Mouse (Mus musculus) heart, adult 9 months (tissue): Measurements from ENCODE around the gene Bsx.
A peak's percentile ranks its signal among the peaks of the same experiment; 100 is the strongest.

ENCODE experiments used
- DNase-seq, 2 experiments: peaks; one replicate each; pipeline ENCODE4 v3.0.0; 2022; ENCODE audit warnings: low spot score in 2 of 2

Bsx gene

DNA sequence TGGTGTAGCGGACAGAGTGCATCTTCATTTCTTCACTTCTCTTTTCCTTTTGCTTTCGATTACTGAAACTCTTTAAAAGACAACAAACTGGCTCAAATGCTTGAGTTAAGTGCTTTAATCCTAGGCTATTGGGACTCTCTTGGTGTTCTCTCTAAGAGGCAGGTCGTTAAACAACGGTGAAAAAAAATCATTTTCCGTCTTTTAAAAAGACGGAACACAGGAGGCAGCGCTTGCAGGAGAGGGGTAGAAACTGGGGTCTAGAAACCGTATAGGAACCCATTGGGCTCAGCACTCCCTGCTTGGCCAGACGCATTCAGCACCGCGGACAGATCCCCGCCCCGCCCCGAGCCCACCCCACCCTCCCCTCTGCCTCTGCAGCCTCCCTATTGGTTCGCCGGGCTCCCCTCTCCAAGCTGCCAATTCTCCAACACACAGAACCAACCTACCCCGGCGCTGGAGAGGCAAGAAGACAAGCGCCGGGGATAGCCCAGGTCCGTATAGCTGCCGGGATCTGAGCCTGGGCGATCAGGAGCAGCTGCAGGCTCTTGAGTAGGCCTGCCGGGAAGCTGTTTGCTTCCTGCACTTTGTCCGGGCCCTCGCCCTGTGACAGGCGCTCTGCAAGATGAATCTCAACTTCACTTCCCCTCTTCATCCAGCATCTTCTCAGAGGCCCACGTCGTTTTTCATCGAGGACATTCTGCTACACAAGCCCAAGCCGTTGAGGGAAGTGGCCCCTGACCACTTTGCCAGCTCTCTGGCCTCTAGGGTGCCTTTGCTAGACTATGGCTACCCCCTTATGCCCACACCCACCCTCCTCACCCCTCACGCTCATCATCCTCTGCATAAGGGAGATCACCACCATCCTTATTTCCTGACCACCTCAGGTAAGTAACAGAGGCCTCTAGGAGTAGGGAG, at the start of gene Bsx:
Bsx (plus strand) TSS at position 572 of the 915 bp plus-strand sequence.
- DNase-seq: no peak

DNA sequence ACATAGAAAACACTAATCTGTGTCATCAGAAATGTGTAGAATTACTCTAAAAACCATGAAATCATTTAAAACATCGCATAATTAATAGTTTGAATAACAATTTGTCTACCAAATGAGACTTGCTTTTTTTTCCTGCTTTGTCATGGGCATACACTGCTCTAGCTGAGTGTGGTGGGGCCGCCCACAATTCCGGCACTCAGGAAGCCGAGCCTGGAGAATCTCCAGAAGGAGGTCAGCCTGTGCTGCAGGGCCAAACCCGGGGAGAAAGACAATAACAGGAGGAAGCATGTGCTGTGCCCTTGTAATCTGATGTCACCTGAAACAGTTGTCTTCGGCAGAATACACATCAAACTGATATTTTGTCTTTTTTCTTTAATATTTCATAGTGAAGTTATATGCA, 48.3 kb upstream of the Bsx start:
- DNase-seq: no peak

DNA sequence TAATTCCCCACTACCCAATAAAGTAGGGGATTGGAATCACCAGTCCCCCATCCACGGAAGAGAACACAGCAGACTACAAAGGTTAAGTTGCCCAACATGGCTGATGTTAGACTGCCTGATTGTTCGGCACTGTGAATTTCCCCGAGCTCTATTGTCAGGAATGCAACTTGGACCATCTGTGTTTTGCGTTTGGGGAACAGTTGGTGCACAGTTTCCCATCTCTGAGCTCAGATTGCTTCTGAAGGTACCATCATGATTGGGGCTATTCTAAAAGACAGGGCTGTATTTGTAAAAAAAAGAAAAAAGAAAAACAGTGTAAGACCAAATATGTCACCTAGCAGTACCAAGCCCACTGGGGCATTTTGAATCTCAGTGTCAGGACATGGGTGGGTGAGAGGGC, 46.6 kb upstream of the Bsx start:
- DNase-seq: no peak

DNA sequence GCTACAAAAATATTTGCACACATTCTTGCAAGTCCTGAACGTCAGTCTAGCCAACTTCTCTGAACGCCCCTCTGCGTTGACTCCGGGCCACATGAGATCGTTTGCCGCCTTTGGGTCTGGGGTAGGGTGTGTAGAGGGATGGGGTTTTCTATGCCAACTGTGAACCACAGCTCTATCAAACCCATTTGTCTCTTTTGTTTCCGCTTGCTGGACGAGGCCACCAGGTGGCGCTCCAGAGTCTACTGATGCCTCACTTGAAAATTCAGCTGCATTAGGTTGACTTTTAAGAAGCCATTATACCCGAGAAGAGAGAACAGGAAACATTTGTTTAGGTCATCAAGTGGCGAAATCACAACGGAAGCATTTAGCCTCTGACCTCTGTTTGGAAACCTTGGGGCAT, 39.4 kb upstream of the Bsx start:
- DNase-seq: peak; percentile 21 to 55

DNA sequence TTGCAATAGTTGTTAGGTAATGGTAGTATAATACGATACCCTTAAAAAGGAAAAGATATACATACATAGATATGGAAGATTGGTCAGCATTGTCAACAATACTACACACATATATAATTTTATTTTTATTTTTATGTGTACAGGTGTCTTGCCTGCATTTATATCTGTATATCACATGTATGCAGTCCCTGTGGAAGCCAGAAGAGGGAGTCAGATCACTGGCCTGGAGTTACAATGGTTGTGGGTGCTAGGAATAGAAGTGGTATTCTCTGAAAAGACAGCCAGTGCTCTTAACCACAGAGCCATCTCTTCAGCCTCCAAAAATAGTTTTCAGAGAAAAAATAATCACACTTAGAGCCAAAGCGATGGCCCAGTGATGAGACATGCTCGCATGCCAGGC, 37.2 kb upstream of the Bsx start:
- DNase-seq: no peak

DNA sequence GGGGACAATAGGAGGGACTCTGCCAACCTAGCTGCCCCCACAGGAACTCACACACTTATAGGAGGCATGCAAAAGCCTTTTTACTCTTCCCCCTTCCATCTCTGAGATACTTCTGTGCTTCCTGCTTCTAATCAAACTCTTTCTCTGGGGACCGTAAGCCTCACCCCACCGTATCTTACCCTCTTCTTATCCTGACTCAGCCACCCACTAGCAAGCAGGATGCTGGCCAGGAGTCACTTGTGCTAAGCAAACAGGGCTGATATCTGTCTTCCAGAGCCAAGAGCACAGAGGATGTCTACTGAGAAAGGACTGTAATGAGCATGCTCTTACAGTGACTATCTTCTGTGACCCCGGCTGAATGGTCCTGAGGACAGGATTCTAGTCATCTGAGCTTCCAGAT, 34.3 kb upstream of the Bsx start:
- DNase-seq: no peak

DNA sequence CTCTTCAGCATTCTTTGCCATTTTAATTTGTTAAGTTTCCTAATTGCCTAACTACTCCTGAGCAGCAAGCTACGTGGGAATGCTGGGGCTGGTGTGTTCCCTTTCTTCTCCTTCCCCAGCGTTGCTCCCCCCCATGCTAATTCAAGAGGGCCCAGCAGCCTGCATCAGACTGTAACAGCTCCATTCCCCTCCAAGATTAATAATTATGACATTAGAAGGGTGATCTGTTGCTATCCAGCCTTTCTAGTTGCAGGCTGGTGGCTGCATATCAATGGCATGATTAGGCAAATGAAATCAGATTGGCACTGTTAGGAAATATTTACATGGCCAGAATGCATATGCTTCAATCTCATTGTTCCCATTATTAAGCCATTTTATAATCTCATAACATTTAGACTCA, 22.4 kb upstream of the Bsx start:
- no peak for DNase-seq

DNA sequence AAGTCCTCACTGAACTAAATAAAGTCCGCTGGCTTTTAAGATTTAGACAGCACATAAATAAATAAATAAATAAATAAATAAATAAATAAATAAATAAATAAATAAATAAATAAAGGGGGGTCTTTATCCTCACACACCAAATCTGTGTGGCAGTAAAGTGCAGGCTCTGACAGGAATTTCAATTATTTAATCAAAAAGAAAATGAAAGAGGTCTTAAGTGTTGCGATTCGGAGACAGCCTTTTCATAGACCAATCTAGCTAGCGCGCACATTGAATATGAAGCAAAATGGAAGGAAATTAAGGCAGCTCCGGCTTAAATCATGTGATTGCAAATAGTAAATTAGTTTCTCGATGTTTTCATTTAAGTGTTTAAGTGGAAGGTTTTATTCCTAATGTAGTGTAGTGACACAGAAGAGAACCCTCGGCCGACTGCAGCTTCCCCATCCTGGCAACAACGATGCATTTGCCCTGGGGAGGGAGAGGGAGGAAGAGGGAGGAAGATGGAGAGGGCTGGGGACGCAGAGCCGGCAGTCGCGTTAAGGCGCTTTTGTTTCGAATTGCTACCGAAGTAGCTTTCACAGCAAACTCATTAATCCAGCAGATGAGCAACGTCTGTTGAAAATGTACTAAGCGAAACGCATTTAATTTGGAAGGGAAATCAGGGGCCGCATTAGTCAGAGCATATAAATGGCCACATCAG, 15.3 kb upstream of the Bsx start:
- no peak for DNase-seq

DNA sequence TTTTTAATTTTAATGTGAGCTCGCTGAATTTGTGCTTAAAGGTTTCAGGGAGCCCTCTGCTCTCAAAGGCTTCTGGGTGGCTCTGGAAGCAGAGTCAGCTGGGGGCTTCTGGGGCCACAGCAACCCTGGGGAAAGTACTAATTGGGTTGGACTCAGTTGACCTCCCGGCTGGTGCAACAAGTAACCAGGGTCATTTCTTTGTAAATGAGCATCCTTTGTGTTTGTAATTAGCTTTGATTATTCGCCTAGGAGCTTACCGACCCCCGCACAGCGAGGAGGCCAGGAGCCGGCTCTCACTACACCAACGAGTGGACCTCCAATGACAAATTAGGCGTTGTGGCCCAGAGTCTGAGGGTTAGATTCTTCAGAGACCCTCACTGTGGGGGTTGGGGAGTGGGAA, 14.7 kb upstream of the Bsx start:
- DNase-seq: no peak

DNA sequence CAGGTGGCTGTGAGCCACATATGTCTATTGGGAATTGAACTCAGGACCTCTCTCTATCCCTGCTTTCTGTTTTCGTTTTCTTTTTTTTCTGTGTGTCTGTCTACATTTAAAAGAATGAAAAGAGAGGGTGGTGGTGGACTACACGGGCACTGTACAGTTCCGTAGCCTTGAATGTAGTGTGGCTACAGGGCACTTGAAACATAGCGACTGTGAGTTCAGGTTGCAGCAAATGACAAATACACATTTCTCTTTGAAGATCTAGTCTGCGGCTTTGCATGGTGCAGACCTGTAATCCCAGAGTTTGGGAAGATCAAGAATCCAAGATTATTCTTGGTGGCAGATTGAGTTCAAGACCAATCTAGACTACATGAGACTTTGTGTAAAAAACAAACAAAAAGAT, 3.6 kb upstream of the Bsx start:
- no peak for DNase-seq

DNA sequence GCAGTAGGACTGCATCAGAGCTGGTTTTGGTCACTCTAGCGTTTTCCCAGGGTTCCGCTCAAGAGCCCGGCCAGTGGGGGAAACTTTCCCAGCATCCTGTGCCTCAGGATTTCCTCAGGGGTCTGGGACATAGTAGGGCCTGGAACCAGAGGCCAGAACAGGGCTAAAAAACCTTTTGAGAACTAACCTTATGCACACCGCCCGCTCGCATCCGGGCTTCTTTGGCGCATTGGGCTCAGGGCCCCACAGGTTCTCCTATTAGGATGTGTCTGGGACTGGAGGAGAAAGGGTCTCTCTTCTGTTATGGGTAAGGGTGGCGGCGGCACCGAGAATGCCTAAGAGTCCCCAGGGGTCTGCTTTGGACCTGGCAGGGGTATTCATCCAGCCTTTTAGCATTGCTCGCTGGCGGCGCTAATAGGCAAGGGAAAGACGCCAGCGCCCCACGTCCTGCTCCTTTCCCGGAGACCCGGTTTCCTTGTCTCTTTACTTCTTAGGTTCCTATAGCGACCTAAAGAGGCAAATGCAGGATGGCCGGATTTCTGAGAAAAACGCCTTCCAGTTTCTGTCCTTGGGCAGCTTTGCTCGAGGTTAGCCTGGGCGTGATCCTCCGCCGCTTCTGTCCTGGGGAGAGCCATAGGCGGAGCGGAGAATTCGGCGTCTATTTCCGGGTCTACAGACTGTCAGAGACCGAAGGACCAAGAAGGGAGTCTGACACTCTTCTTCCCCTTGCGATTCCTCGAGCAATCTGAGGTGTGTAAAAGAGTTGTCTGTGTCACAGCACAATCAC, 2.4 kb upstream of the Bsx start:
- DNase-seq: no peak

DNA sequence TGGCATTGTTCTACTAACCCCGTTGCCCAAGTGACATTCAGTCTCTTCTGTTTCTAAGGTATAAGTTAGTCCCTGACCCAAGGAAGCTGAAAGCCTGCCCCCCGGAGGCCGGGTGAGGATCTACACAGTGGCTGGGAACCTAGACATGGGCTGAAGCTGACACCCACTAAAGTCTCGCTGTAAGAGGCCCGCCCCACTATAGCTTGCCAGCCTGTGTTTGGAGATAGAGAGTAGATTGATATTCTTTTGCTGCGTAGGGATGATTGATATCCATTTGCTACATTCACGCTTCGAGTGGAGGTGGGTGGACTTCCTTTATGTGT, 1.8 kb upstream of the Bsx start:
- peak in 1 of 2 experiments; percentile 8 for DNase-seq

DNA sequence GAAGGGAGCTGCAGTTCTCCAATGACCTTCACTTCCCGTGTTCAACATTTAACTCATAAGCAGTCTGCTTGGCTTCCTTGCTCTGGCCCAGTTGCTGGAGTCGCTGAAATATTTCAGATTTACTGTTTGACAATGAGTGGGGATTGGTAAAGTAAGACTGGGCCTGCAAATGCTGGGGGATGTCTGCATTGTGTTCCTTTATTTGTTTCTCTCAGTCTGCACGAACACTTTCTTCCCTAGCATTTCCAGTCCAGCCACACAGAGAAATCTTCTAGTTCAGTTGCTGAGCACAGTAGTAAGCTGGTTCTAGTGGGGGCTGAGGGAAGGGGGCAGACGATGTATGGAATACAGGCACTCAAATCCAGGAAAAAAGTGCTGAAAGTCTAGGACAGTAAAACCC, 1.0 kb downstream of the Bsx start:
- no peak for DNase-seq

DNA sequence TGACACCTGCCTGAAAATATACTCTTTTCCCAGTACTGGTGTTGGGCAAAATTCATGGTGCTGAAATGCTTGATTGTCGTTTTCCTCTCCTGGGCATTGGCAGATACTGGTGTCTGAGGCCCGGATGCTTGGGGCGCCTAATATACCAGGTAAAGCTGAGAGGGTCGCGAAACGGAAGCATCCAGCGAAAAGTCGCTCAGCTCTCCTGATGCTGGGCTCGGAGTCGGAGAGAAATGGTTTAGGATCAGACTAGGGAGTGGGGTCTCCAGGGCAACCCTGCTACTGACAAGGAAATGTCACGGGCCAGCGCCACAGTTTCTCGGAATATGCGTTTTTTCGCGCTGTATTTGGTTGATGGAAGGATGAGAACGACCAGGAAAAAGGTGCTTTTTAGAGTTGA, 1.5 kb downstream of the Bsx start:
- DNase-seq: no peak

DNA sequence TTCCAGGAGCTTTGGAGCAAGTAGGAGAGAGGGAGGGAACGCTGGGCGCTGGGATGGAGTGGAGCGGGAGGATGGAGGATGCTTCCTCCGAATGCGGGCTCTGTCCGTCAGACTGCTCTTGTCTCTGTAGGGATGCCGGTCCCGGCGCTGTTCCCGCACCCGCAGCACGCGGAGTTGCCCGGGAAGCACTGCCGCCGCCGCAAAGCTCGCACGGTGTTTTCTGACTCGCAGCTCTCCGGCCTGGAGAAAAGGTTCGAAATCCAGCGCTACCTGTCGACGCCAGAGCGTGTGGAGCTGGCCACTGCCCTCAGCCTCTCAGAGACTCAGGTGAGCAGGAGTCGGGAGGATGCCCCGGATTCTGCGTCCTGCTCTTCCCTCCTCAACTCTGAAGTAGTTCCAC, 2.2 kb downstream of the Bsx start:
- no peak for DNase-seq

DNA sequence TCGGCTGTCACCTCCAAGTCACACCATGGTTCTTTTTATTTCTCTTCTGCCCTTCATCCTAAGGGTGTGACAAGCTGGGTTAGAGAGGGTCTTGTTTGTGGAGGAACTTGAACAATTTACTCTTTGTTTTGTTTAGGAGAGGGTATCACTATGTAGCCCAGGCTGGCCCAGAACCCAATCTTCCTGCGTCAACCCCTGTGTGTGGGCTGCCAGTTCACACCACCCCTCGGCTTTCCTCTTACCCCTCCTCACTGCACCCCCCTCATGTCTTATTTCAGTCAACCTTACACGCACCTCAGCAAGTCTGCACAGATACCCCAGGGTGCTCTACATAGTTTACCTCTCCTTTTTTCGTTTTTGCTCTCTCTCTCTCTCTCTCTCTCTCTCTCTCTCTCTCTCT, 2.8 kb downstream of the Bsx start:
- no peak for DNase-seq

DNA sequence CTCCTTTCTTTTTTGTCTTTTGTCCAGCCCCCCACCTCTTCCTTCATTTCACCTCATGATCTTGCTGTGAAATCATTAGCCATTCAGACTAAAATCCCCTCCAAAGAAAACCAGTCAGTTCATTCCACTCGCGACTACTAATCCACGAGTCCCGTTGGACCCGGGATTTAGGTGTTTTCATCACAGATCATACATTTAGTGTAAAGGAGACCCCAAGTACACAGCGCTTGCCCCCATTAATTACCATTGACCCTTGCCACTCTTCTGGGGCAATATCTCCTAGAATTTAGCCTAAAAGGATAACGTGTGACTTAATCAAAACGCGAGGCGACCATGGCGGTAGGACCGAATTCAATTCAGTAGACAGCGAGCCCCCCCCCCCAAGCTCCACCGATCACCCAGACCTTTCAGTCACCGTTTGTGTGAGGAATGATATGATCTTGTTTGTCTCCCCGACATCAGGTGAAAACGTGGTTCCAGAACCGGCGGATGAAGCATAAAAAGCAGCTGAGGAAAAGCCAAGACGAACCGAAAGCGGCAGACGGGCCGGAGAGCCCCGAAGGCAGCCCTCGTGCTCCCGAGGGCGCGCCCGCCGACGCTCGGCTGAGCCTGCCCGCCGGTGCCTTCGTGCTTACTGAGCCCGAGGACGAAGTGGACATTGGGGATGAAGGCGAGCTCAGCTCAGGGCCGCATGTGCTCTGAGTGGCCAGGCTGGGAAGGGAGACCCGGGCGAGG, 3.4 kb downstream of the Bsx start:
- DNase-seq: no peak

DNA sequence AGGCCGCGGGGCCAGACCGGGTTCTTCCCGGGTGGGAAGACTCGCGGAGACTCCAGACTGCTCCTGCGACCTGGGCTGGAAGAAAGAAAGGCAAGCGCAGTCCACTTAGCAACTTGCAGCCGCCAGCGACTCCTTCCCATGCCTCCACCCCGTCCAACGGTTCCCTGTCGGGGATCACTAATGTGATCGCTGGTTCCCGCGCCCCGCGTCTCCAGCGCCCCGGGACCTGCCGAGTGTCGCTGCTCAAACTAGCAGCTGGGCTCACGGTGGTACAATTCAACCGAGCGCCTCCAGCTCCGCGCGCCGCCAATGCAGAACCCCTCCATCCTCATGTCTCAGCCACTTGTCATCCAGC, 3.9 kb downstream of the Bsx start:
- no peak for DNase-seq

DNA sequence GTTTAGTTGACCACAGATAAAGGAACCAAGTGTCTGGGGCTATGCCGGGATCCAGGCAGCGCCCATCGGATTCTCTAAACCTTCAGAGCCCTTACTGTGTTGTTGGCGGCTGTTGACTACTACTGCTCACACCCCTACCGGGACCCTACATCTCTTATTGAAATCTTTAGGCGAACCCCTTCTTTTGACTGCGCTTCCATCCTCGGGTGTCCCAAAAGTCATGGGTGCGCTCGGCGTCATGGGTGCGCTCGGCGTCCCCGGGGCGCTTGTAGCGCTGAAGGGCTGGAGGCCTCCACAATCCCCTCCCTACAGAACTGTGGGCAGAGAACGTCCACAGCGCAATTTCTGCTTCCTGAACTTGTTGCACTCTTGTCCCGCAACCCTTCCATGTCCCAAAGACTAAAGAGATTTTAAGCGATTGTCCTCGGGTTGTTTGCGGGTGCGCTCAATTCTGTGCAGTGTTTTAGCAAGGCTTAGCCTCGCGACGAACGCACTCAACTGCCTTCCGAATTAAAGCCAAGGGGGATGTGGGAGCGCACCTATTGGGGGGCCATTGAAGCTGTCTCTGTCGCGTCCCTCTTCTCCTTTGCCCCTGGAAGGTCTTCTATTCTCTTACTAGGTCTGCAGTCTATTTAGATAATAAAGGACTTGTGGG, 4.5 kb downstream of the Bsx start:
- no peak for DNase-seq

DNA sequence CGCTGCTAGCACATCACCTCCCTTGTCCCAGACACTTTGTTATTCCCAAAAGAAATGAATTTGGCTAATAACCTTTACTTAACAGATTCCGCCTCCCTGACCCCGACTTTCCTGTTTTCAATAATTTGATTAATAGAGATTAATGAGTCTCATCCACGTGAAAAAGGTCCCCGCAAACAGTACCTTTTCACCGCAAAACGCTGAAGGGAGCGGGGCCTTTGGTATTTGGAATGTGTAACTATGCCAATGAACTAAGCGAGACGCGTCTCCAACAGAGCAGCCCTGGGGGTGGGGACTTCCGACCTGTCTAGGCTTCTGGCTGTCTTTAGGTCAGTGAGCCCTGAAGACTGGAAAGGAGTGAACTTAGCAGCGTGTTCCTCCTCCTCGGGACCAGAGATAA, 5.1 kb downstream of the Bsx start:
- DNase-seq: no peak

DNA sequence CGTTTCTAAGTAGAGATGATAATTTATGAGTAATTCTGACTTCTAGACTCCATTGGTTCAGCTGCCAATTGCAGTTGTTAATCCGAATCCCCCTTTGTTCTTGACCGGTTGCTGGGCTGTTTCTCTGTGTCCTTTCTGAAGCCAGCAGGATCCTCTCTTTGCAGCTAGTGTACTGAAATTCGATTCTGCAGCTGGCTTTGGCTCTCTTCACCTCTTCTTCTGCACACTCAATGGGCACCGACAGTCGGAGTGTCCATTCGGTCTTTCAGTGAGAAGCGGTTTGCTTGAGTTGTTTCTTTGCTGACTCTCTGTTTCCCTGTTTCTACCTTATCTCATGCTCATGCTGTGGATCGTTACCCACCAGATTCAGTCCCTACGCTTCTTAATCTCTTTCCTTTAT, 11.7 kb downstream of the Bsx start:
- no peak for DNase-seq

DNA sequence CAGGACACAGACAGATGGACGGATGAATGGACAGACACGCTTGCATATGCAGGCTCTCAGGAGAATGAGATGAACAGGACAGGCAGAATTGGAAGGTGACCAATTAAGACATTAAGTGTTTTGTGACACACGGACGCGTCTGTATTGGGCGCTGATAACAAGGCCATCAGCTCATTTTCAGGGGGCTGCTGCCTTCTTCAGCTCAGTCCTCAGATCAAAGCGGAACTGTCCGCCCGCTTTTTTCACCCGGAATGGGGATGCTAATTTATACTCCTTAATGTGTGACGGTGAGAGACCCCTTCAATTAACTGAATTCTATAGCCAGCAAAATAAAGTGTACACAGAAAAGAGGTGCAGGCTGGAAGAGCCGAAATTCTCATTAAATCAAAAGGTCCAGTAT, 15.5 kb downstream of the Bsx start:
- no peak for DNase-seq
